Mouse (Mus musculus) heart, embryonic 15.5 days (tissue): ENCODE measurements around the gene Rab20. TPM values are rescaled to one million over a fixed set of nuclear protein-coding genes. Genes with fewer than 3 reads are reported as not detected.

ENCODE experiments used
- ATAC-seq: fragments of 200-750 bp; cut with Nextera tagmentation; replicated peaks from 2 replicates; pipeline ENCODE4 v1.8.0; 2017; ENCODE audit warnings: low read depth, moderate TSS enrichment; ENCODE audit not compliant: insufficient number of reproducible peaks, insufficient read depth, low FRiP score
- H3K27ac ChIP-seq: fragments of 300-500 bp; sonication (generic); 2 replicates; pipeline ENCODE4 v1.5.1; 2015; ENCODE audit warnings: mild to moderate bottlenecking, inconsistent platforms
- H3K27me3 ChIP-seq: fragments of 300-500 bp; sonication (generic); 2 replicates; pipeline ENCODE4 v1.6.1; 2015; ENCODE audit warnings: inconsistent platforms
- H3K36me3 ChIP-seq: fragments of 300-500 bp; sonication (generic); 2 replicates; pipeline ENCODE4 v1.6.1; 2015; ENCODE audit warnings: mild to moderate bottlenecking, inconsistent platforms
- H3K4me1 ChIP-seq: fragments of 300-500 bp; sonication (generic); replicated peaks from 2 replicates; pipeline ENCODE4 v1.6.1; 2015; ENCODE audit warnings: inconsistent platforms
- H3K4me2 ChIP-seq: fragments of 300-500 bp; sonication (generic); 2 replicates; pipeline ENCODE4 v1.6.1; 2015; ENCODE audit warnings: inconsistent platforms, mild to moderate bottlenecking, moderate library complexity
- H3K4me3 ChIP-seq: fragments of 300-500 bp; sonication (generic); 2 replicates; pipeline ENCODE4 v1.5.1; 2015; ENCODE audit warnings: mild to moderate bottlenecking, inconsistent platforms
- H3K9ac ChIP-seq: fragments of 300-500 bp; sonication (generic); 2 replicates; pipeline ENCODE4 v1.6.1; 2015; ENCODE audit warnings: mild to moderate bottlenecking, inconsistent platforms
- H3K9me3 ChIP-seq: fragments of 300-500 bp; sonication (generic); replicated peaks from 2 replicates; pipeline ENCODE4 v1.6.1; 2016; ENCODE audit warnings: inconsistent platforms
- WGBS: fragments of 180-500 bp; shearing (Covaris S2); methylation state at CpG from one replicate; pipeline ENCODE4 v1.1.7; 2015; ENCODE audit warnings: mixed read lengths; 5-methylcytosine and 5-hydroxymethylcytosine counted together
- polyA plus RNA-seq: library from polyadenylated mRNA; unstranded; fragments of >200 nt; fragmentation: Nextera tagmentation; extraction: Ambion mirVana; gene quantifications from 2 replicates; pipeline ENCODE4 v1.2.1, GENCODE M21; 2015

Gene Rab20
- polyA plus RNA-seq, 1 experiment from 2014 or later: 36.1 TPM

DNA sequence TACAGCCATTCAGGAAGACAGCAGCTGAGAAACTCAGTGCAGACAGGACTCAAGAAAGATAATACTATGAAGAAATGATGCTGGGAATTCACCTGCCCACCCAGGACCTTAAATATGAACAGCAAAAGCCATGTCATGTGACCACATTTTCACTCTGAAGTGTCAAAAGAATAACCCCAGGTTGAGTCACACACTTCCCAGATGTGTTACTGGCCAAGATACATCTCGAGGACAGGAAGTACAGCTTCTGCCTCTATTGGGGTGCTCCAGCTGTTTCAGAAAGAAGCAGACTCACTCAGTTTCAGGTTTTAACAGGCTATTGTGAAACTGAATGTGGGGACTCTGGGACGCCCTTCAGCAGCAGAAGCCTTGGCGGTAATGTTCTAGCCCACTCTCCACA lies 26.0 kb downstream of the Rab20 start:
- 63% methylated on average over 3 of the region's 3 CpGs for WGBS
- Histone ChIP-seq H3K36me3 (peaks cover 20% of the 10 kb centered on the region; the same call in 1 of the 2 replicates), H3K9ac (no peak overlapping the region), H3K27ac (0 out of 2 replicates have a peak overlapping the region, but pooled peaks have one; percentile 15), H3K9me3 (no peaks in the 10 kb centered on the region), H3K4me2 (no peak overlapping the region), H3K4me1 (peaks cover 27% of the 10 kb centered on the region), H3K4me3 (no peak overlapping the region), H3K27me3 (no peaks in the 10 kb centered on the region)
- no peak for ATAC-seq

DNA sequence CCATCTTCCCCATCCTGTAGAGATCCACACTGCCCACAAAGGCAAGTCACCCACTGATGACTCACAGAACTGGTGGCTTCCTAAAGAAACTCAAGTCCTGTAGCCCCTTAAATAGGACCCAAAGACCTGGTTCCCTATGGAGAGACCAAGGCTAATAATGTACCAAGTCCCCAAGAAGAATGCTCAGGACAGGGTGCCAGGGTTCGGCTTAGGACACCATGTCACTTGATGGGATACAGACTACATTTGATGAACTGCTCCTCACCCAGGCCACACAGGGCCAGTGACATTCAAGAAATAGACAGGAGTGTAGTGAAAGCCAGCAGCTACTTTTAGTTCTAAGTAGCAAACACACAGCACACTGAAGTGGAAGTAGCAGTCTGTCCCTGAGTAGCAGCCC lies 26.4 kb downstream of the Rab20 start:
- Histone ChIP-seq H3K4me3 (no peak overlapping the region), H3K4me2 (no peak overlapping the region), H3K36me3 (peaks cover 24% of the 10 kb centered on the region; the same call in 1 of the 2 replicates), H3K27me3 (no peaks in the 10 kb centered on the region), H3K9me3 (no peaks in the 10 kb centered on the region), H3K9ac (no peak overlapping the region), H3K27ac (0 out of 2 replicates have a peak overlapping the region, but pooled peaks have one; percentile 15), H3K4me1 (peaks cover 23% of the 10 kb centered on the region)
- no peak for ATAC-seq
- 82% methylated on average over 1 of the region's 1 CpGs for WGBS

DNA sequence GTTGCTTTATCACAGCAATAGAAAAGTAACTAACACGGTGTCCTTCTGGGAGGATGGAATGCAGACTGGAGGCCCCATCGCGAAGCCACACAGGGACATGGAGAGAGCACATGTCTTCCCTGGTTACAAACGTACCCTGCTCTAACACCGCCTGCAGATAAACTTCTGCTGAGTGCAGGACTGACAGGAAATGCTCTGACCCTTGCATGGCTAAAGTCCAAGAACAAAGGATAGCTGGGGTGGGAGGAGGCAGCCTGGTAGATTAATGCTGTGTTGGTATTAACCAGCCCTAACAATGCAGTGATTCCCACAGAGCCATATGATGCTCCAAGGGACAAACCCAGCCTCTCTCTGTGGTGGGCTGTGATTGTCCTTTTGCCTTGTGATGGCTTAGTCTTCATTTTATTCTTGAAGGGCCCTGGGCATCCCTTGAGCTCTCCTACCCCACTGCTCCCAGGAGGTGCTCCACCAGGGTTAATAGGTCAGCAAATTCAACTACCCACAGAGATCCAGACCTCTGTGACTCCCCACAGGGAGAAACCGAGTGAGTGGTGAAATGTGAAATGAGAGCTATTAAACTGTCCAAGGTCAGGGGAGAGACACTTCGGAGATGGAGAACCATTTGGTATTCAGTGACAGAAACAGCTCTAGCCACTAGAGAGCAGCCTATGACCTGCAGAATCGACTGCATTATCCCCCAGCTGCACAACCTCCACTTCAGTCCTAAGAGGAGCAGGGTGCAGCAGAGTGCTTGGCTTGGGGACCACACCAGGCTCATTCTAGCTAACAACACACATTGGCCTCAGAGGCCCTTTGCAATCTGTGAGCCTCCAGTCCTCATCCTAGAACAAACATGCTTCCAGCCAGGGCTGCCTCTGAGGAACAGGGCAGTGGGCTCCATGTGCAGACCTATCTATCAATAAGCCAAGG lies 28.1 kb downstream of the Rab20 start:
- no peak overlapping the region for H3K9ac ChIP-seq

DNA sequence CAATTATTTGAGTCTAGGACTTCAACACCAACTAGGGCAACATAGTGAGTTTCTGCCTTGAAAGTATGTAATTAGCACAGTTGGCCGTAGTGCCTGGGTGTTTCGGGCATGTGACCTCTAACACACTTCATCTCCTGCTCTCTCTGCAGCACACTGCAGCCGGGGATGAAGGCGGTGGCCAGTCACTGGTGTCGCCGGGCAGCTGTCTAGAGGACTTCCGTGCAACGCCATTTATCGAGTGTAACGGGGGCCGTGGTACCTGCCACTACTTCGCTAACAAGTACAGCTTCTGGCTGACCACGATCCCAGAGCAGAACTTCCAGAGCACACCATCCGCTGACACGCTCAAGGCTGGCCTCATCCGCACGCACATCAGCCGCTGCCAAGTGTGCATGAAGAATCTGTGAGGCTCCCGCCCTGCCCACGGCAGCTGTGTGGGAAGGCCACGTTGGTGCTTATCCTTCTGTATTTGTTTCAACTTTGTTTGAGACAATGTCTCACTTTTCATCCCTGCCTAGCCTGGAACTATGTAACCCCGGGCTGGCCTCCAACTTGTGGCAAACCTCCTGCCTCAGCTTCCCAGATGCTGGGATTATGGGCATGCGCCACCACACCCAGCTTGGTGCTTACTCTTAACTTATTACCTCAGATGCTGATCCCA lies 30.5 kb downstream of the Rab20 start:
- Histone ChIP-seq H3K9ac (no peak overlapping the region), H3K4me3 (no peak overlapping the region), H3K4me1 (peaks cover 20% of the 10 kb centered on the region), H3K9me3 (no peaks in the 10 kb centered on the region), H3K27me3 (no peaks in the 10 kb centered on the region), H3K27ac (no peak overlapping the region), H3K4me2 (no peak overlapping the region), H3K36me3 (peaks cover 55% of the 10 kb centered on the region)
- 89% methylated on average over 23 of the region's 23 CpGs for WGBS
- no peak for ATAC-seq

More for the DNA sequence above, 28.1 kb downstream of the Rab20 start:
- Histone ChIP-seq H3K27me3 (no peaks in the 10 kb centered on the region), H3K36me3 (peaks cover 39% of the 10 kb centered on the region), H3K4me3 (no peak overlapping the region), H3K4me2 (no peak overlapping the region), H3K4me1 (peaks cover 20% of the 10 kb centered on the region), H3K27ac (peak overlapping the region; percentile 59), H3K9me3 (no peaks in the 10 kb centered on the region)
- 11% methylated on average over 8 of the region's 8 CpGs for WGBS
- ATAC-seq: peak; percentile 63

DNA sequence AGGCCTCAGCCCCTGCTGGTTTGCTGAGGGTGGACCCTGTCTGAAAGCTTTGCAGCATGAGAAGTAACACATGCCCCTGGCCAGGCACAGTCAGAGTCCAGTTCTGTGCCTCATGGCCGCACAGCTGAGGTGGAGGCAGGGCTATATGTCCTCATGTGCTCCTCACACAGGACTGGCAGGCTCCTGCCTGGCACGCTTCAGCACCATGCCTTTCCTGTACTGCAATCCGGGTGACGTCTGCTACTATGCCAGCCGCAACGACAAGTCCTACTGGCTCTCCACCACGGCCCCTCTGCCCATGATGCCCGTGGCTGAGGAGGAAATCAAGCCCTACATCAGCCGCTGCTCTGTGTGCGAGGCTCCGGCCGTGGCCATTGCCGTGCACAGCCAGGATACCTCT lies 32.7 kb downstream of the Rab20 start:
- Histone ChIP-seq H3K4me3 (no peak overlapping the region), H3K36me3 (peaks cover 75% of the 10 kb centered on the region), H3K4me2 (no peak overlapping the region), H3K9ac (no peak overlapping the region), H3K9me3 (no peaks in the 10 kb centered on the region), H3K27ac (no peak overlapping the region), H3K27me3 (no peaks in the 10 kb centered on the region), H3K4me1 (peaks cover 11% of the 10 kb centered on the region)
- WGBS: 92% methylated on average over 13 of the region's 13 CpGs
- no peak for ATAC-seq

DNA sequence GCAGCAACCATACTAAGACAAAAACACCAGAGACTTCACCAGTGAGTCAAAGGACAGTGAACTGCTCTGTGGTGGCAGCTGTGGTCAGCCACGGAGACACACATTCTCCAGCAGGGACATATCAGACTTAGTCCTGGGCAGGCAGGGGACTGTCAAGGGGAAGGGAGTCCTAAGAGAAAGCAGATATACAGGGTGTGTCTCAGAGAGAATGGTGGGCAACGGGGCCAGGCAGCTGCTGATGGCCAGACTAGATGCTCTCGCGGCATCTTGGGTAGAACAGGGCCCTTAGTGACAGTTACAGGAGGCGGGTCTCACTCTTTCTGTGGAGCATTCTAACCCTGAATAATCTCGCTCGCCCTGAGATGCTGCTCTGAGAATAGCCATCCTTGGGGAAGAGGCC lies 34.3 kb downstream of the Rab20 start:
- H3K27ac ChIP-seq: no peak overlapping the region
- H3K9ac ChIP-seq: no peak overlapping the region
- H3K27me3 ChIP-seq: no peaks in the 10 kb centered on the region
- H3K4me2 ChIP-seq: no peak overlapping the region
- peaks cover 91% of the 10 kb centered on the region for H3K36me3 ChIP-seq
- H3K4me1 ChIP-seq: no peaks in the 10 kb centered on the region
- ATAC-seq: no peak
- H3K9me3 ChIP-seq: no peaks in the 10 kb centered on the region
- H3K4me3 ChIP-seq: no peak overlapping the region
- WGBS: 76% methylated on average over 7 of the region's 7 CpGs

DNA sequence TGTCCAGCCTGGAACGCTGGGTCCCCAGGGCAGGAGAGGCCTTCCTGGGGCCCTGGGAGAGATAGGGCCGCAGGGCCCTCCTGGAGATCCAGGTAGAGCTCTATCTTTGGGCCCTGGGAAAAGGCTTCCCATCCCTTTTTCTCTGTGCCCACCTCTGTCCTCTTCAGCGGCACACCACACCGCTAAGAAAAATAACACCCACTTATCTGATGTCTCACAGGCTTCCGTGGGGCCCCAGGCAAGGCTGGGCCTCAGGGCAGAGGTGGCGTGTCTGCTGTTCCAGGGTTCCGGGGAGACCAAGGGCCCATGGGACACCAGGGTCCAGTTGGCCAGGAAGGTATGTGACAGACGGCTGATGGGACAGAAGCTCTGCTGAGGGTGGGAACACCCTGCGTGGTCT lies 34.9 kb downstream of the Rab20 start:
- no peak overlapping the region for H3K9ac ChIP-seq
- no peak overlapping the region for H3K4me3 ChIP-seq
- WGBS: 72% methylated on average over 9 of the region's 9 CpGs
- no peak for ATAC-seq
- no peaks in the 10 kb centered on the region for H3K9me3 ChIP-seq
- H3K27me3 ChIP-seq: no peaks in the 10 kb centered on the region
- H3K4me1 ChIP-seq: no peaks in the 10 kb centered on the region
- peaks cover 90% of the 10 kb centered on the region for H3K36me3 ChIP-seq
- no peak overlapping the region for H3K4me2 ChIP-seq
- no peak overlapping the region for H3K27ac ChIP-seq

DNA sequence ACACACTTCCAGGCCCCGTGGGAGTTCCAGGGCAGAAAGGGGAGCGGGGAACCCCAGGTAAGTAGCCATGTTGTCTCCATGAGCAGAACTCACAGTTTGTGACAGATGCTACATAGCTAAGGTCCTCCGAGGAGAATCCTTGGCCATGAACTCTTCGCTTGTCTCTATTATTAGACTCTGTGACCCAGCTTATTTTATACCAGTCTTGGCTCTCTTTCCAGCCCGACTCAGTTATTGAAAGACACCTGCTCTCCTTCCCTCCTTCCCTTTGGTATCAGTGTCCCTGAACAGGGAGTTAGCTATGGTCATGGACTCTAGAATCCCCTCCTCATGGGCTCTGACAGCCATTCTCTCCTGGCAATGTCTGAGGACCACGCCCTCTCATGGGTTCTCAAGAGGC lies 37.2 kb downstream of the Rab20 start:
- H3K9me3 ChIP-seq: no peaks in the 10 kb centered on the region
- H3K27ac ChIP-seq: no peak overlapping the region
- no peak overlapping the region for H3K4me2 ChIP-seq
- H3K36me3 ChIP-seq: peaks cover 87% of the 10 kb centered on the region
- no peak overlapping the region for H3K9ac ChIP-seq
- H3K4me3 ChIP-seq: no peak overlapping the region
- H3K27me3 ChIP-seq: no peaks in the 10 kb centered on the region
- no peaks in the 10 kb centered on the region for H3K4me1 ChIP-seq
- ATAC-seq: no peak
- WGBS: 78% methylated on average over 6 of the region's 6 CpGs

DNA sequence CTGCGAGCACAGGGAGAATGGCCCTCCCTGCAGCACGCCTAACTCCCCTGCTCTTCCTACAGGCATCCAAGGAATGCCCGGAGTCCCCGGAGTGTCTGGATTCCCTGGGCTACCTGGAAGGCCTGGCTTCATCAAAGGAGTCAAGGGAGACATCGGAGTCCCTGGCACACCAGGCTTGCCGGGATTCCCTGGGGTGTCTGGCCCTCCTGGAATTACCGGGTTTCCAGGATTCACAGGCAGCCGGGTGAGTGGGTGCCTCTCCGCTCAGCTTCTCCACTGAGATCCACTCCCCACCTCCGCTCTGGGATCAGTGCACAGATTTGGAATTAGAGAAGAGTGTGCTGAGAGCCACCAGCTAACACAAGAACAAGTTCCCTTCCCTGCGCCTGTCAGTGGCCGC lies 40.6 kb downstream of the Rab20 start:
- Histone ChIP-seq H3K4me1 (no peaks in the 10 kb centered on the region), H3K4me2 (no peak overlapping the region), H3K27ac (no peak overlapping the region), H3K9me3 (no peaks in the 10 kb centered on the region), H3K4me3 (no peak overlapping the region), H3K36me3 (peaks cover 89% of the 10 kb centered on the region), H3K9ac (no peak overlapping the region), H3K27me3 (no peaks in the 10 kb centered on the region)
- WGBS: 59% methylated on average over 12 of the region's 12 CpGs
- ATAC-seq: no peak

DNA sequence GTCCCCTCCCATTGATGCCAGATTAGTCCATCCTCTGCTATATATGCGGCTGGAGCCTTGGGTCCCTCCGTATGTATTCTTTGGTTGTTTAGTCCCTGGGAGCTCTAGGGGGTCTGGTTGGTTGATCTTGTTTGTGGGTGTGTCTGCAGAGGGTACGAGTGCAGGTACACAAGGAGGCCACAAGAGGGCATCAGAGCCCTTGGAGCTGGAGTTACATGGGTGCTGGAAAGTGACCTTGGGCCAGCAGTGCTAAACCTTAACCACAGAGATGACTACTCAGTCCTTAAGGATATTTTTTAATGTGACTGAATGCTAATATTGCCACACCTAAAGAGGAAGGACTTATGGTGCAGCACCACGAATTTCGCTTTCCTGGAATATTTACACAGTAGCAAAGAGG lies 47.8 kb downstream of the Rab20 start:
- WGBS: 61% methylated on average over 5 of the region's 5 CpGs
- no peak overlapping the region for H3K27ac ChIP-seq
- no peak for ATAC-seq
- H3K4me3 ChIP-seq: no peak overlapping the region
- H3K4me2 ChIP-seq: no peak overlapping the region
- no peaks in the 10 kb centered on the region for H3K4me1 ChIP-seq
- H3K27me3 ChIP-seq: no peaks in the 10 kb centered on the region
- no peak overlapping the region for H3K9ac ChIP-seq
- no peaks in the 10 kb centered on the region for H3K9me3 ChIP-seq
- peaks cover 88% of the 10 kb centered on the region for H3K36me3 ChIP-seq

DNA sequence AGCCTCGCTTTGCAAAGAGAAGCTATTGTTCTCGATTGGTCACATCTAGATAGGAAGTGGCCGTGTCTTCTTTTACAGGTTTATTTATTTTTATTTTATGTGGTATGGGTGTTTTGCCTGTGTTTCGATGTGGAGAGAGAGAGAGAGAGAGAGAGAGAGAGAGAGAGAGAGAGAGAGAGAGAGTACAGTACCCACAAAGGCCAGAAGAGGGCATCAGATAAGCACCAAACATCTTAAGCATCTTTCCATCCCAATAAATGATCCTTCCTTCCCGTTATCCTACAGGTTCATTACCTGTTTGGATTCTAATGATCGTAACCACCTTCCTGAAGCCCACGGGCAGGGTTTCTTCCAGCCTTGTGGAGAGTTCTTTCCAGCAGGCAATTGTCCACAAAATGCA lies 55.4 kb downstream of the Rab20 start:
- Histone ChIP-seq H3K36me3 (peaks cover 59% of the 10 kb centered on the region), H3K9ac (no peak overlapping the region), H3K4me2 (no peak overlapping the region), H3K4me3 (no peak overlapping the region), H3K9me3 (no peaks in the 10 kb centered on the region), H3K4me1 (peaks cover 24% of the 10 kb centered on the region), H3K27ac (no peak overlapping the region), H3K27me3 (no peaks in the 10 kb centered on the region)
- 69% methylated on average over 7 of the region's 7 CpGs for WGBS
- ATAC-seq: no peak
